Mouse (Mus musculus): Measurements from ENCODE around the gene Rab44.
A peak's percentile ranks its signal among the peaks of the same experiment; 100 is the strongest.

Gene Rab44

GRCm38 (mm10) chr17:29126561-29126960 lies 12.6 kb downstream of the Rab44 start:
- no peak for DNase-seq (ENCODE audit: low read depth in 2 of 2, low spot score in 2 of 2)

- DNase-seq (ENCODE audit: low read depth in 2 of 2, low spot score in 2 of 2), result no peak
Observed at GRCm38 (mm10) chr17:29129341-29129740, 15.4 kb downstream of the Rab44 start.

- no peak for DNase-seq (ENCODE audit: low read depth in 2 of 2, low spot score in 2 of 2)
Observed at GRCm38 (mm10) chr17:29135066-29135465, 21.1 kb downstream of the Rab44 start.

- no peak for DNase-seq (ENCODE audit: low read depth in 2 of 2, low spot score in 2 of 2)
Observed at GRCm38 (mm10) chr17:29136236-29136635, 22.3 kb downstream of the Rab44 start.

- no peak for DNase-seq (ENCODE audit: low read depth in 2 of 2, low spot score in 2 of 2)
Observed at GRCm38 (mm10) chr17:29137906-29138305, 24.0 kb downstream of the Rab44 start.

- no peak for DNase-seq (ENCODE audit: low read depth in 2 of 2, low spot score in 2 of 2)
Observed at GRCm38 (mm10) chr17:29141577-29141976, 27.6 kb downstream of the Rab44 start.

- no peak for DNase-seq (ENCODE audit: low read depth in 2 of 2, low spot score in 2 of 2)
Observed at GRCm38 (mm10) chr17:29143266-29143665, 29.3 kb downstream of the Rab44 start.

- no peak for DNase-seq (ENCODE audit: low read depth in 2 of 2, low spot score in 2 of 2)
Observed at GRCm38 (mm10) chr17:29145101-29145500, 31.2 kb downstream of the Rab44 start.

- DNase-seq (ENCODE audit: low read depth in 2 of 2, low spot score in 2 of 2), result no peak
Observed at GRCm38 (mm10) chr17:29147273-29147672, 33.3 kb downstream of the Rab44 start.

- no peak for DNase-seq (ENCODE audit: low read depth in 2 of 2, low spot score in 2 of 2)
Observed at GRCm38 (mm10) chr17:29147773-29148172, 33.8 kb downstream of the Rab44 start.

GRCm38 (mm10) chr17:29149766-29150165 lies 35.8 kb downstream of the Rab44 start:
- DNase-seq (ENCODE audit: low read depth in 2 of 2, low spot score in 2 of 2), result no peak

GRCm38 (mm10) chr17:29152547-29152946 lies 38.6 kb downstream of the Rab44 start:
- no peak for DNase-seq (ENCODE audit: low read depth in 2 of 2, low spot score in 2 of 2)

GRCm38 (mm10) chr17:29154247-29154646 lies 40.3 kb downstream of the Rab44 start:
- DNase-seq (ENCODE audit: low read depth in 2 of 2, low spot score in 2 of 2), result no peak

- DNase-seq (ENCODE audit: low read depth in 2 of 2, low spot score in 2 of 2), result peak; percentile 41 to 61
Observed at GRCm38 (mm10) chr17:29155355-29156135, 41.6 kb downstream of the Rab44 start.

- no peak for DNase-seq (ENCODE audit: low read depth in 2 of 2, low spot score in 2 of 2)
Observed at GRCm38 (mm10) chr17:29156396-29156795, 42.5 kb downstream of the Rab44 start.

GRCm38 (mm10) chr17:29156866-29157265 lies 42.9 kb downstream of the Rab44 start:
- DNase-seq (ENCODE audit: low read depth in 2 of 2, low spot score in 2 of 2), result no peak

- DNase-seq (ENCODE audit: low read depth in 2 of 2, low spot score in 2 of 2), result no peak
Observed at GRCm38 (mm10) chr17:29158899-29159298, 45.0 kb downstream of the Rab44 start.

GRCm38 (mm10) chr17:29159320-29159719 lies 45.4 kb downstream of the Rab44 start:
- DNase-seq (ENCODE audit: low read depth in 2 of 2, low spot score in 2 of 2), result no peak

- DNase-seq (ENCODE audit: low read depth in 2 of 2, low spot score in 2 of 2), result no peak
Observed at GRCm38 (mm10) chr17:29159743-29160455, 46.0 kb downstream of the Rab44 start.

- DNase-seq (ENCODE audit: low read depth in 2 of 2, low spot score in 2 of 2), result no peak
Observed at GRCm38 (mm10) chr17:29162334-29162733, 48.4 kb downstream of the Rab44 start.

- peak in 1 of 2 experiments; percentile 25 for DNase-seq (ENCODE audit: low read depth in 2 of 2, low spot score in 2 of 2)
Observed at GRCm38 (mm10) chr17:29164469-29165111, 50.6 kb downstream of the Rab44 start.

- no peak for DNase-seq (ENCODE audit: low read depth in 2 of 2, low spot score in 2 of 2)
Observed at GRCm38 (mm10) chr17:29165452-29165851, 51.5 kb downstream of the Rab44 start.
